Mouse (Mus musculus): ENCODE measurements around the gene Bnc2.

GRCm38 (mm10) chr4:84523211-84523610 lies 151.9 kb downstream of the Bnc2 start:
- TF ChIP-seq CTCF (IDR thresholded peaks at IDR 0.05; ENCODE audit: low read depth, low read length) (no peak), GATA1 (IDR thresholded peaks at IDR 0.05; ENCODE audit: borderline replicate concordance, low read length) (no peak), POLR2AphosphoS5 (IDR thresholded peaks at IDR 0.05; ENCODE audit: insufficient replicate concordance, low read depth, low read length) (no peak)

Measured in G1E (cell line).